Mouse (Mus musculus) liver, adult (tissue): ENCODE measurements around the gene Slc9b1.

ENCODE experiments used
- GATA4 ChIP-seq: IDR thresholded peaks from 2 replicates; pipeline ENCODE4 v1.6.1; 2014; ENCODE audit warnings: mild to moderate bottlenecking, low read length; ENCODE audit not compliant: insufficient replicate concordance

The Slc9b1 gene

DNA sequence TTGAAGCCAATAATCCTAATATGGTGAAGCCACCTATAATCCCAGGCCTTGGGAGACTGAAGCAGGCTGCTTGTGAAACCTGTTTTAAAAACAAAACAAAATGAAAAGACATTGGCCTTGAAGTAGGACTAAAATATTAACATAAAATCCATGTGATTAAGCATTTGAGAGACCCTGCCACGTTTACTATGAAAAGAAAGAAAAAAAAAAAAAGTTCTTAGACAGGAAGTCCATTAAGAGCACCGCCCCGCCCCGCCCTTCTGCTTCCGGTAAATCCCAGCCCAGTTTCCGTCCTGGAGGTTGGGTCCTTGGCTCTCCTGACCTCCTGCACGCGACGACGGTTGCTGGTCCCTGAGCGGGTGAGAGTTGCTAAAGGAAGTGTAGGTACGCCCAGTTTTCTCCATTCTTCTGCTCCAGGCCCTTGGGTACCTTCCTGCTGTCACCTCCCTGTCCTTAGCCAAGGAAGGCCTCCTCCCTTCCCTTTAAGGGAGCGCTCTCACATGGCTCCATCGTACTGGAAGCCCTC lies at the start of gene Slc9b1:
Slc9b1 (plus strand) TSS at position 291 of the 526 bp plus-strand sequence.
- no peak for TF ChIP-seq GATA4

DNA sequence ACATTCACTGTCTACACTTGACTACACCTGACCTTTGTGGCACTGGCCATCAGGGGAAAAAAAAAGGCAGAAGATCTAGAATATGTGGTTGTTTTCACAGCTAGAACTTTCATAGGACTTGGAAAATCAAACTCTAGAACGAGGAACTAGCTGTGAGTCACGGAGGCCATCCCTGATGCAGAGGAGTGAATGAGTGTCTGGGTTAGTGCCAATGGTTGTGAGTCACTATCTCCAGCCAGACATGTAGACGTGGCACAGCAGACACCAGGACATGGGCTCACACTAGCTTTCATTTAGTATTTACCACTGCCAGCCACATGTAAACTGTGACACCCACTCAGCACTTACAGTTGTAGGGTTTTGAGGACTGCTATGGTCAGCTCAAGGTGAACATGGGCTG lies 49.3 kb upstream of the Slc9b1 start:
- TF ChIP-seq GATA4: no peak

DNA sequence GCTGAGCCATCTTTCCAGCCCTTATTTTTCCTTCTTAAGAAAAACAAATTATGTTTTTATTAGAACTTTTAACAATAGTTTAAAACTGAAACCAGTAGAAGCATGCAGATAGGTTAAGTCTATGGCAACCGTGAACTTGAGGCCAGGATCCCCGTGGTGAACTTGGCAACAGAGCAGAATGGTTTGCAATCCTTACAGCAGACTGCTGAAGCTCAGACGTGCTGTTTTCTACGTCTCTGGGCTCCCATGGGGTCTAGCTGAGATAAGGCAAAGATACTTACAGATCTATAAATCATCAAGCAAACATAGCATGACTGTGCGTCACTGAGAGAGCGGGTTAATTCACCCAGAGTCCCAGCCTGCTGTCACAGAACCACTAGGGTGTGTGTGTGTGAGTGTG lies 47.7 kb upstream of the Slc9b1 start:
- no peak for TF ChIP-seq GATA4

DNA sequence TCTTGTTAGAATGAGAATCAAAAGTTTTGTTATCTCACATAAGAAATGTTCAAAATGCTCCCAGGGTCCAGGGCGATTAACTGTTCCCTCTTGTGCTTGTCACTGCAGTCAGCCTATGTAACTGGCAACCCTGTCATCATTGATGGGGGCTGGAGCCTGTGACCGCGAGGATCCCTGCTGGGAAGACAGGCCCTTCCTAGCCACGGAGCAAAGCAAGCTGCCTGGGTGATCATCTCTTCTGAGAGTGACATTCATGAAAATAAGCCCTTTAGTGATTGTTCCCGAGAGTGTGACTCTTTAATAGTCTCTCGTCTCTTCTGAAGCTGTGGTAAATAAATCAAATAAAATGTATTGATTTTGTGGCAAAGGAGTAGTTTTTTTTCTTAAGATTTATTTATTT lies 43.8 kb upstream of the Slc9b1 start:
- TF ChIP-seq GATA4: no peak

DNA sequence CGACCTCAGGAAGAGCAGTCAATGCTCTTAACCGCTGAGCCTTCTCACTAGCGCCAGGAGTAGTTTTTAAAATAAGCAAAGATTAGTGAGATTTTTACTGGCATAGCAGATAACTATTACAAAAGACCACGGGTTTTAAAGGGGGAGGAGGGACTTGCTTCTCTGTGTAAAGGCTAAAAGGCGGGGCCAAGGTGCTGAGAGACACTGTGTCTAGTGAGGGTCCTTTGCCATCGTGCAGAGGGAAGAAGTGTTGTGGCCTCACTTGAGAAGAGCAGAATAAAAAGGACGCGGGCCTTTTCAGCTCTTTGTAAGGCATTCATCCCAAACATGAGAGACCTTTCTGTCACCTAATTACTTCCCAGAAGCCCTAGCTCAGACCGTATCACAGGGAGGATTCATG lies 43.3 kb upstream of the Slc9b1 start:
- TF ChIP-seq GATA4: no peak

DNA sequence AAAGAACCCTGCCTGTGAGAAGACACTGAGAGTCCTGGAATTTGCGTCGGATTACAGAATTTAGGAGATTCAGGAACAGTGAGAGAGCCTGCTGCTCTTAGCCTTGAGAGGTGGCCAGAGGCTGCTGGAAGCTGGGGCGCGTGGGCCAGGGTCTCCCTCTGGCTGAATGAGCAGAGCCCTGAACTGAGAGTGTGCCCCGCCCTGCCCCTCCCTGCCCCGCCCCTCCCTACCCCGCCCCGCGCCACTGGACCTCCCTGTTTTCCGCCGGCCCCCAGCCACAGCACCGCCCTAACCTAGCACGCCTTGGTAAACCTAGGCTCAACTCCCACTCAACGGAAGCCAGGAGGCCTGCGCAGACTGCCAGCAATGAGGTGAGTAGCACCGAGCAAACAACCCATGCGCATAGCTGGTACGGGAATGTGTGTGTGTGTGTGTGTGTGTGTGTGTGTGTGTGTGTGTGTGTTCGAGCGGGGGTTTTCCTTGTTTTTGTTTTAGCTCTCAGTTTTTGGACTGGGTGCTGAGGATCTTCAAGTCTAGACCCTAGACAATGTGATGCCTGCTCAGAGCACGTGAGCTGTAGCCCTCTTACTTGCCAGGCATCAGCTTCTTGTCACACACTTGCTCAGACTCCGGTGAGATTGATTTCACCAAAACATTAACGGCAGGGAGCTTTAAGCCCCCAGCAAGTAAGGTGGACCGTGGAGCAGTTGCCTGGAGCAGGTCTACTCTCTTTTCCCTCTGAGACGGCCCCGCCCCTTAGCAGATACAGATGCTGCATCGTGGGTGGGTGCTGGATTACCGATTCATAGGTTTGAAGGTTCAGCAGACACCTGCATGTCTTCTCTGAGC lies 40.2 kb upstream of the Slc9b1 start, which contains the start of gene Slc9b2:
Slc9b2 (plus strand) TSS at position 290 of the 849 bp plus-strand sequence.
- no peak for TF ChIP-seq GATA4

DNA sequence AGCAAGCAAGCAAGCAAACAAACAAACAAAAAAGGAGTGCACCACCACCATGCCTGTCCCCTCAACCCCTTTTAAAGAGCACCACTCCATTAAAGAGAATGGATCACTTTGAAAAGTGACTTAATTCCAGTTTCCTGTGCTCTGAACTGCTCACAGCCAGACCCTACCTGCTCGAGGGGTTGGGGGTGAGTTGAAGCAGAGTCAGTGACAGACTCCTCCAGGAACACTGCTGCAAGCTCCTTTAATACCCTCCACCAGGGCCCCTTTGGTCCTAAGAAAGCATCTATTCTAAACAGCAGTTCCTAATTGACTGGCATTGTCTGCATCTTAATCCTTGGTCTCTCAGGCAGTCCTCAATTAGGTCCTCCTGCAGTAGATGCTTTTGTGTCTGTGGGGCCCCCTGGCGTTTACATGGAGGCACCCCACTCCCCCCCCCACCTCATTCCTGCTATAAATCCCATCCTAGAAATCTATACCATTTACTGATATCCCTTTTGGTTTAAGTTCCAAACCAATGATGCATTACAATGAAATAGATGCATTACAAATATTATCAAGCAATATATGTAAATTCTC lies 34.8 kb upstream of the Slc9b1 start:
- TF ChIP-seq GATA4: no peak

DNA sequence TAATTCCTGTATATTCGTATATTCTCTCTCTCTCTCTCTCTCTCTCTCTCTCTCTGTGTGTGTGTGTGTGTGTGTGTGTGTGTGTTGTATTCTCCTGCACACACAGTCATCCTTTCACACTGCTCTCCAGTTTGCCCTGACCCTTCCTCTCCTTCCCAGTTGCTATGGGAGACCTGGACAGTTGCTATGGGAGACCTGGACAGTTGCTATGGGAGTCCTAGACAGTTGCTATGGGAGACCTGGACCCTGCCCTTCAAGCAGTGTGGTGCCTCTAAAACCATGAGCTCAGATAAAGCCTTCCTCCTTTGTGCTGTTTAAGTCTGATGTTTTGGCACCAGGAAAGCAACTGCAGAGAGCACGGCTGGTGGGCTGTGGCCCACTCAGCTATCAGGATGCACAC lies 34.1 kb upstream of the Slc9b1 start:
- TF ChIP-seq GATA4: no peak

DNA sequence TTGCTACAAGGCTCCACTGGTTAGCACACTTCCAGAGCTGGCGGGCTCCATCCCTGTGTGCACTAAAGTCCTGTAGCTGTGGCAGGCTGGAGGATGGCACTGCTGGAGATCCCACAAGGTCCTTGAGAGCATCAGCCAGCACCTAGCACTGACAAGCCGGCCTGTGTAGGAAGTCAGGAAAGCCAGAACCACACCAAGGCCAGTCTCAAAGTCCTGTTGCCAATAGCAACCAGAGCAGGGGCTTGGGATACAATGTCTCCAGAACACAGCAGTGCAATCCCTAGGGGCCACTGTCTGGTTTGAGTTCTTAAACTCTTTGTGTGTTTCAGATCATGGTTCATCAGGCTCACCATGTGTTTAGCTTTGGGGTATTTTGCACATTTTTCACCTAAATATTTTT lies 33.0 kb upstream of the Slc9b1 start:
- no peak for TF ChIP-seq GATA4

DNA sequence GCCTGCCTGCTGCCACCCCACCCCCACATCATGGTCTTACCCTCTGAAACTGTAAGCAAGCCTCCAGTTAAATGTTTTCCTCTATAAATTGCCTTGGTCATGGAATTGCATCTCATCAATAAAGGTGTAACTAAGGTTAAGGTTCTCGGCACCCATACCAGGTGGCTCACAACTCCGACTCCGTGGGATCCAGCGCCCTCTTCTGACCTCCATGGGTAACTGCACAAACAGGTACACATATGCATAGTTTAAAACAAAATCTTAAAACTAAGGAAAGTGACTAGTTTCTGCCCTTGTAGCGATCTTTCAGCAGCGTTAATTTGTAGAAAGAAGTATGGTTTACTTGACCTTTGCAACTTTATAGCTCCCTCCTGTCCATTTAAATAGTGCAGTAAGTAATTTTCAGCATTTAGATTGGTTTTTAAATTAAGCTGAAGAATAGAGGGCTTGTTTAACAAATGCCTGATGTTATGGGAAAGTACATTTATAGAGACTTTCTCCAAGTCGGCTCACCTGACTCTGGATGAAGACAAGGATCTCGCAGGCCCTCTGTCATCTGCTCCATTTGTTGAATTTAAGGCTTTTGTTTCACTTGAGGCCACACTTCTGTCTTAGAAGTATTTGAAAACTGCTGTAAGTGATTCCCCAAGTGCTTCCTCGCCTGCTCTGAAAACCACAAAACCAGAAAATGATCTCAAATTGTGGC lies 32.0 kb upstream of the Slc9b1 start:
- TF ChIP-seq GATA4: no peak

DNA sequence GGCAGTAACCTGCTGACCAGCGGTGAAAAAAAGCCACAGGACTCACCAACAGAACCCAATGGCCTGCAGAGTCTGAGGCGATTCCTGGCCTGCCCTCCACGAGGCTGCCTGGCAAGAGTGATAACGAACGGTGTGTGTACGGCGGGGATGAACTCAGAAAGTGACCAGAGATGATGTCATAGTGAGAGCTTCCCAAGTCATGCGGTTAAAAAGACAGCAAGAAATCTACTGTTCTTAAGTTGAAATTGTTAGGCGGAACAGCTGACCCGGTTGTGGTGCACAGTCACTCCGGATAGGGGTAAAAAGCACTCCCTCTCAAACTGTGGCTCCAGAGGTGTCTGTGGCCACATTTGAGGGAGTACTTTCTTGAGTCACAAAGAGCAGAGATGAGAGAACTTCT lies 29.5 kb upstream of the Slc9b1 start:
- no peak for TF ChIP-seq GATA4

DNA sequence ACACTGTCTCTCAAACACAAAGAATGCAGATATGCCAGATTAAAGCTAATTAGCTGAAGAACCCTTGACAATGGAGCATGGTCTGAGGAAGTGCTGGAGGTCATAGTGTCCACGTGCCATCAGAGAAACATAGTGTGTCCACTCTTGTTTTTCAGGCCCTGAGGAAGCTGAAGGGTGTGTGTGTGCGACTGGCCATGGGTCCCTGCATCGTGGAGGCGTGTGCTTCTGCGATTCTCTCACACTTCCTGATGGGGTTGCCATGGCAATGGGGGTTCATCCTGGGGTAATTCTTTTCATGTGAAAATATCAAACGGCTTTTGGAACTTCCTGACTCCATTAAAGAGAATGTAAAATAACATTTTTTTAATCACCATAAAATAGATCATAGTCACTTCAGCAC lies 23.5 kb upstream of the Slc9b1 start:
- TF ChIP-seq GATA4: no peak

DNA sequence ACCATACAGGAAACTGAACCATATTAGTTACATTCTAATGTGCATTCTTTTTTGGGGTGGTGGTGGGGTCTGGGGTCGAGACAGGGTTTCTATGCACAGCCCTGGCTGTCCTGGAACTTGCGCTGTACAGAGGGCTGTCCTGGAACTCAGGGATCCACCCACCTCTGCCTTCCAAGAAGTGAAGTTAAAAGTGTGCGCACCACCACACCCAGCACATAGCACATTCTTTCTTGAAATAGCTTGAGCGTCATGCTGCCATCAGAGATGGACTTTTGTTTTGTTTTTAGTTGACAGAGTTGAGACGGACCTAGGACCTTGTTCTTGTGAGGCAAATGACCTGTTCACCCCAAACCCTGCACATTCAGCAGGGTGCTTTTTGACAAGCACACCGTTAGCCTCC lies 20.7 kb upstream of the Slc9b1 start:
- TF ChIP-seq GATA4: no peak

DNA sequence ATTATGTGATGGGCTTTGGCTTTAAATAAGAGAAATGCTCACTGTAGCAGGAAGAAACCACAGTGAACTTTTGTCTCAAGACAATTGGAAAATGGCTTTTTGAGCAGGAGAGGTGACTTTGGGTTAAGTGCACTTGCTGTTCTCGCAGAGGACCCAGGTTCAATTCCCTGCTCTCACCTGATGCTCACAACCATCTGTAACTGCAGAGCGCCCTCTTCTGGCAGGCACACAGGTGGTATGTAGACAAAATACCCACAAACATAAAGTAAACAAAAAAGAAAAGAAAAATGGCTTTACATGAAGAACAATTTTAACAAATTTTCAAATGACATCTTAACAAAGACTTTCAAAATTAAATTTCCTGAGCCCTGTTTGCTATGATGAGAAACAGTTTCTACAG lies 20.2 kb upstream of the Slc9b1 start:
- TF ChIP-seq GATA4: no peak

DNA sequence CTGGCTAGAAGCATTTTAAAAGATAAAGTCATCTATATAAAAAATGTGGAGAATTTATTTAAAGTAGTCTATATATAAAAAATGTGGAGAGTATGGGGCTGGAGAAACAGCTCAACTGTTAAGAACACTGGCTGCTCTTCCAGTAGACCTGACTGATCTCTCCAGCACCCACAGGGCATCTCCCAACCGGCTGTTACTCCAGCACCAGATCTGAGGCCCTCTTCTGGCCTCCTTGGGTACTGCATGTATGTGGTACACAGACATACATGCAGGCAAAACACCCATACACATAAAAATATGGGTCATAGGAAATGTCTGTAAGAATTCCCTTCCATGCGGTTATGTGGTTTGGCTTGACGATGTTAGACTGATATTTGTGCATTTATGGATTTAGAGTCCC lies 19.3 kb upstream of the Slc9b1 start:
- TF ChIP-seq GATA4: no peak

DNA sequence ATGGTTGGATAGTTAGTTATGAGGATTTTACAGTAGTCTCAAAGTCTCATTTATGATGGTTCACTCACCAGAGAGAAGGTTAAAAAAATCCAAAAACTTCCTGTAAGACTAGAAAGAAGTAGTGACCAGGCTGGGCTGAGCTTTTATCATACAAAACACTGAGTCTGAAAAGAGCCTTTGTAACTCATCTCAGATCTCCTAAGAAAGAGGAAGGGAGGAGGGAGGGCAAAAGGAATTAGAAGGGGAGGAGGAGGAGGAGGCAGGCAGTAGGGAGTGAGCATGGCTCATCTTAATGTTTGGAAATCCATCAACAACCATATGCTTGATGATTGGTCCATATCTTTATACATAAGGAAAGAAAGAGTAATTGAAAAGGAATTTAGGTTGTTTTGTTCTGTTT lies 15.1 kb upstream of the Slc9b1 start:
- TF ChIP-seq GATA4: no peak
